In genomic region chr17:71768173-71768572, GRCm38 (mm10) we compare ENCODE assay signal across 10 mouse cellular contexts. TPM values are rescaled to one million over a fixed set of nuclear protein-coding genes. Genes with fewer than 3 reads are reported as not detected.
A peak's percentile ranks its signal among the peaks of the same experiment; 100 is the strongest.
DNase-seq lines count a peak whose midpoint lies in the region; ATAC-seq and TF ChIP-seq lines count a peak whose summit lies in the region.
"Not testable (repeated sequence)": the region's sequence is repeated elsewhere in the genome, so short reads cannot be mapped to it uniquely, and the experiment has no call there.
"Had no signal": no experiment of that assay in that cellular context is flagged by ENCODE, and none has a peak within 500 bp of the region (broad histone marks: within the 10 kb centered on the region; RNA-seq: fewer than 3 reads in every experiment).

Clip4 (plus strand) TSS chr17:71768473.

- not testable (repeated sequence) for H3K4me2 ChIP-seq in heart, embryonic 13.5 days; hindbrain, embryonic 13.5 days; lung, postnatal 0 days (replicated peaks; ENCODE audit: low read depth, low read length)

- H3K4me1 ChIP-seq in embryonic fibroblast, embryonic 13.5 days (ENCODE audit: control insufficient read depth, insufficient read depth, low read length); heart, embryonic 13.5 days; lung, postnatal 0 days (ENCODE audit: insufficient read depth, low read depth, low read length); testis, adult 2 months (ENCODE audit: control insufficient read depth, insufficient read depth, low read length): not testable (repeated sequence)
- peaks cover 10% of the 10 kb centered on the region; the same call in 1 of the 2 replicates for H3K4me1 ChIP-seq in hindbrain, embryonic 13.5 days (replicated peaks)

- 70% methylated on average over 1 of the region's 1 CpGs for WGBS in heart, embryonic 13.5 days
- 82% methylated on average over 1 of the region's 1 CpGs for WGBS in hindbrain, embryonic 13.5 days
- 69% methylated on average over 1 of the region's 1 CpGs for WGBS in lung, postnatal 0 days

- H3K36me3 ChIP-seq in heart, embryonic 13.5 days; hindbrain, embryonic 13.5 days; lung, postnatal 0 days (ENCODE audit: insufficient read depth, low read length); testis, adult 2 months (ENCODE audit: control insufficient read depth, insufficient read depth, low read length): not testable (repeated sequence)

- not testable (repeated sequence) for TF ChIP-seq POLR2A in embryonic fibroblast, embryonic 13.5 days (IDR thresholded peaks at IDR 0.05; ENCODE audit: low read depth, low read length); testis, adult 2 months (IDR thresholded peaks at IDR 0.05; ENCODE audit: control insufficient read depth, low read depth, low read length)

- not testable (repeated sequence) for H3K9ac ChIP-seq in heart, embryonic 13.5 days; hindbrain, embryonic 13.5 days; lung, postnatal 0 days (replicated peaks; ENCODE audit: low read depth)

- peaks cover 12% of the 10 kb centered on the region; the same call in 1 of the 2 replicates for H3K9me3 ChIP-seq in heart, embryonic 13.5 days
- H3K9me3 ChIP-seq in hindbrain, embryonic 13.5 days; lung, postnatal 0 days (ENCODE audit: low read length): not testable (repeated sequence)

- TF ChIP-seq CTCF in embryonic fibroblast, embryonic 13.5 days (IDR thresholded peaks at IDR 0.05; ENCODE audit: borderline replicate concordance, insufficient read depth, low read length); lung, postnatal 0 days (IDR thresholded peaks at IDR 0.05); testis, adult 2 months (IDR thresholded peaks at IDR 0.05; ENCODE audit: control insufficient read depth, insufficient read depth, insufficient replicate concordance, low read depth, low read length): not testable (repeated sequence)

- intact Hi-C loops in gastrocnemius, postnatal 14 days (cut with DNase I; ENCODE audit: low total_unique reads), result not testable (repeated sequence)

- ATAC-seq in heart, embryonic 13.5 days (ENCODE audit: extremely low read depth, insufficient number of reproducible peaks, low FRiP score, low TSS enrichment); hindbrain, embryonic 13.5 days (ENCODE audit: low FRiP score); lung, postnatal 0 days: not testable (repeated sequence)

- not testable (repeated sequence) for H3K27me3 ChIP-seq in heart, embryonic 13.5 days (replicated peaks); hindbrain, embryonic 13.5 days; lung, postnatal 0 days (replicated peaks; ENCODE audit: insufficient read depth, low read length); testis, adult 2 months (ENCODE audit: control insufficient read depth, insufficient read depth, low read length)

- not testable (repeated sequence) for TF ChIP-seq EP300 in lung, postnatal 0 days (IDR thresholded peaks at IDR 0.05)

- H3K4me3 ChIP-seq in embryonic fibroblast, embryonic 13.5 days (ENCODE audit: insufficient read depth, low read length); heart, embryonic 13.5 days; hindbrain, embryonic 13.5 days; lung, postnatal 0 days (ENCODE audit: low read depth, low read length): not testable (repeated sequence)
- peak within 1 kb of the TSS; percentile 87 for H3K4me3 ChIP-seq in testis, adult 2 months (ENCODE audit: control insufficient read depth, low read depth, low read length)

- DNase-seq in adrenal gland, adult 8-10 months; gastrocnemius, postnatal 14 days; layer of hippocampus, postnatal 36 days; lung, postnatal 0 days (ENCODE audit: low spot score): not testable (repeated sequence)

- not testable (repeated sequence) for H3K27ac ChIP-seq in embryonic fibroblast, embryonic 13.5 days (ENCODE audit: insufficient read depth, low read length); heart, embryonic 13.5 days (replicated peaks); hindbrain, embryonic 13.5 days; lung, postnatal 0 days (ENCODE audit: low read length); testis, adult 2 months (ENCODE audit: control insufficient read depth, insufficient read depth, low read depth, low read length)

RNA-seq across cellular contexts. Expression of gene Clip4, which starts in this region (rescaled TPM):
- total RNA-seq in adrenal gland, adult 8-10 months (2022), result 10 to 100 TPM; 17.2 to 42.7 (median 29.7) TPM
- 14.9 and 25.8 TPM in 2 replicates for polyA plus RNA-seq in embryonic fibroblast, embryonic 13.5 days (2011; ENCODE audit: insufficient read length, low read depth, missing spikeins)
- 10 to 100 TPM; 44.7 to 58.8 TPM for total RNA-seq in gastrocnemius, postnatal 14 days (2021)
- polyA plus RNA-seq in heart, embryonic 13.5 days (2015; fragmentation: Nextera tagmentation; extraction: Ambion mirVana), result 25.4 and 29.2 TPM in 2 replicates
- 11.1 and 13.2 TPM in 2 replicates for polyA plus RNA-seq in hindbrain, embryonic 13.5 days (2015; fragmentation: Nextera tagmentation; extraction: Ambion mirVana)
- total RNA-seq in layer of hippocampus, postnatal 36 days (2021), result 10 to 100 TPM; 73.0 to 82.8 TPM
- polyA plus RNA-seq in lung, postnatal 0 days (2015; fragmentation: Nextera tagmentation; extraction: Ambion mirVana), result 25.8 and 30.3 TPM in 2 replicates
- polyA plus RNA-seq in testis, adult 2 months (2012; rRNA removed), result 316 and 356 TPM in 2 replicates
- total RNA-seq: hematopoietic stem cell, adult 5-6 weeks had no signal
- polyA plus RNA-seq: G1E had no signal

Comparison
In these comparisons a context has a peak if more than half of its experiments do, and no peak if none do; other contexts are left out.
1. RNA of gene Clip4 (polyA plus RNA-seq): 316 to 356 TPM in testis, adult 2 months; 14.9 to 25.8 TPM in embryonic fibroblast, embryonic 13.5 days, 25.8 to 30.3 TPM in lung, postnatal 0 days, 25.4 to 29.2 TPM in heart, embryonic 13.5 days and 11.1 to 13.2 TPM in hindbrain, embryonic 13.5 days; every median in the first group is over 10 times any median in the second.